Mouse (Mus musculus): ENCODE measurements around the gene Gm8797. TPM values are rescaled to one million over a fixed set of nuclear protein-coding genes. Genes with fewer than 3 reads are reported as not detected.
"Not testable (repeated sequence)": the region's sequence is repeated elsewhere in the genome, so short reads cannot be mapped to it uniquely, and the experiment has no call there.

Gm8797 gene
- 12.2 and 16.5 TPM in 2 replicates for polyA plus RNA-seq (2014; fragmentation: Nextera tagmentation; extraction: Ambion mirVana)

DNA sequence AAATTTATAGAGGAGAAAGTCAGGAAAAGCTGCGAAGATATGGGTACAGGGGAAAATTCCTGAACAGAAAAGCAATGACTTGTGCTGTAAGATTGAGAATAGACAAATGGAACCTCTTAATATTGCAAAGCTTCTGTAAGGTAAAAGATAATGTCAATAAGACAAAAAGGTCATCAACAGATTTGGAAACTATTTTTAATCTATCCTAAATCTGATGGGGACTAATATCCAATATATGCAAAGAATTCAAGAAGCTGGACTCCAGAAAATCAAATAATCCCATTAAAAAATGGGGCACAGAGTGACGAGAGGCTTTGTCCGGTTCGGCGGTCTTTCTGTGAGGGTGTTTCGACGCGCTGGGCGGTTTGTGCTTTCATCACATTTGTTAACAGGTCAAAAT is at the start of gene Gm8797:
TSS of gene Gm8797 (plus strand) at position 301 of the 400 bp plus-strand sequence.
- H3K27ac ChIP-seq (replicated peaks; ENCODE audit: low read depth, low read length); H3K4me3 ChIP-seq (ENCODE audit: low read depth, low read length); H3K9me3 ChIP-seq (ENCODE audit: control insufficient read depth, low read length); H3K27me3 ChIP-seq (replicated peaks; ENCODE audit: control insufficient read depth, insufficient read depth, low read length); H3K36me3 ChIP-seq (ENCODE audit: control insufficient read depth, insufficient read depth, low read length); H3K4me1 ChIP-seq (ENCODE audit: control insufficient read depth, insufficient read depth, low read length); ATAC-seq (ENCODE audit: low read depth); H3K9ac ChIP-seq (ENCODE audit: low read depth, low read length); H3K4me2 ChIP-seq (ENCODE audit: low read depth, low read length); DNase-seq (ENCODE audit: low spot score): not testable (repeated sequence)
- WGBS: 92% methylated on average over 7 of the region's 9 CpGs

- H3K27me3 ChIP-seq (replicated peaks; ENCODE audit: control insufficient read depth, insufficient read depth, low read length): no peaks in the 10 kb centered on the region
- peak; percentile 15 for DNase-seq (ENCODE audit: low spot score)
- ATAC-seq (ENCODE audit: low read depth): no peak
Measured at GRCm38 (mm10) chr3:5714481-5714880, 36.1 kb upstream of the Gm8797 start.

GRCm38 (mm10) chr3:5732931-5733330 is 17.7 kb upstream of the Gm8797 start:
- Histone ChIP-seq H3K9ac (ENCODE audit: low read depth, low read length) (no peak overlapping the region), H3K27ac (replicated peaks; ENCODE audit: low read depth, low read length) (no peak overlapping the region), H3K4me2 (ENCODE audit: low read depth, low read length) (no peak overlapping the region), H3K4me3 (ENCODE audit: low read depth, low read length) (no peak overlapping the region), H3K27me3 (replicated peaks; ENCODE audit: control insufficient read depth, insufficient read depth, low read length) (no peaks in the 10 kb centered on the region), H3K4me1 (ENCODE audit: control insufficient read depth, insufficient read depth, low read length) (no peaks in the 10 kb centered on the region), H3K9me3 (ENCODE audit: control insufficient read depth, low read length) (no peaks in the 10 kb centered on the region), H3K36me3 (ENCODE audit: control insufficient read depth, insufficient read depth, low read length) (no peaks in the 10 kb centered on the region)
- ATAC-seq (ENCODE audit: low read depth): no peak
- no peak for DNase-seq (ENCODE audit: low spot score)

More at GRCm38 (mm10) chr3:5714481-5714880, 36.1 kb upstream of the Gm8797 start:
- H3K9me3 ChIP-seq (ENCODE audit: control insufficient read depth, low read length): no peaks in the 10 kb centered on the region
- no peak overlapping the region for H3K27ac ChIP-seq (replicated peaks; ENCODE audit: low read depth, low read length)
- H3K4me1 ChIP-seq (ENCODE audit: control insufficient read depth, insufficient read depth, low read length): no peaks in the 10 kb centered on the region
- H3K4me2 ChIP-seq (ENCODE audit: low read depth, low read length): no peak overlapping the region
- no peak overlapping the region for H3K9ac ChIP-seq (ENCODE audit: low read depth, low read length)
- H3K4me3 ChIP-seq (ENCODE audit: low read depth, low read length): no peak overlapping the region
- H3K36me3 ChIP-seq (ENCODE audit: control insufficient read depth, insufficient read depth, low read length): no peaks in the 10 kb centered on the region

- no peak overlapping the region for H3K27ac ChIP-seq (replicated peaks; ENCODE audit: low read depth, low read length)
- 37% methylated on average over 3 of the region's 3 CpGs for WGBS
- no peaks in the 10 kb centered on the region for H3K27me3 ChIP-seq (replicated peaks; ENCODE audit: control insufficient read depth, insufficient read depth, low read length)
- H3K9ac ChIP-seq (ENCODE audit: low read depth, low read length): no peak overlapping the region
- H3K9me3 ChIP-seq (ENCODE audit: control insufficient read depth, low read length): no peaks in the 10 kb centered on the region
- no peak overlapping the region for H3K4me2 ChIP-seq (ENCODE audit: low read depth, low read length)
- DNase-seq (ENCODE audit: low spot score) (peak; percentile 88), ATAC-seq (ENCODE audit: low read depth) (peak; percentile 96)
- H3K4me3 ChIP-seq (ENCODE audit: low read depth, low read length): no peak overlapping the region
- no peaks in the 10 kb centered on the region for H3K36me3 ChIP-seq (ENCODE audit: control insufficient read depth, insufficient read depth, low read length)
- H3K4me1 ChIP-seq (ENCODE audit: control insufficient read depth, insufficient read depth, low read length): no peaks in the 10 kb centered on the region
Measured at GRCm38 (mm10) chr3:5754763-5755478, 4.3 kb downstream of the Gm8797 start.

GRCm38 (mm10) chr3:5766256-5766655 is 15.7 kb downstream of the Gm8797 start:
- Histone ChIP-seq H3K4me1 (ENCODE audit: control insufficient read depth, insufficient read depth, low read length) (no peaks in the 10 kb centered on the region), H3K27ac (replicated peaks; ENCODE audit: low read depth, low read length) (no peak overlapping the region), H3K27me3 (replicated peaks; ENCODE audit: control insufficient read depth, insufficient read depth, low read length) (no peaks in the 10 kb centered on the region), H3K4me2 (ENCODE audit: low read depth, low read length) (no peak overlapping the region), H3K36me3 (ENCODE audit: control insufficient read depth, insufficient read depth, low read length) (no peaks in the 10 kb centered on the region), H3K4me3 (ENCODE audit: low read depth, low read length) (no peak overlapping the region), H3K9ac (ENCODE audit: low read depth, low read length) (no peak overlapping the region), H3K9me3 (ENCODE audit: control insufficient read depth, low read length) (no peaks in the 10 kb centered on the region)
- 74% methylated on average over 3 of the region's 3 CpGs for WGBS
- no peak for DNase-seq (ENCODE audit: low spot score)
- ATAC-seq (ENCODE audit: low read depth): no peak

GRCm38 (mm10) chr3:5776894-5777293 is 26.3 kb downstream of the Gm8797 start:
- Histone ChIP-seq H3K27ac (replicated peaks; ENCODE audit: low read depth, low read length) (no peak overlapping the region), H3K4me1 (ENCODE audit: control insufficient read depth, insufficient read depth, low read length) (no peaks in the 10 kb centered on the region), H3K4me2 (ENCODE audit: low read depth, low read length) (no peak overlapping the region), H3K9me3 (ENCODE audit: control insufficient read depth, low read length) (no peaks in the 10 kb centered on the region), H3K27me3 (replicated peaks; ENCODE audit: control insufficient read depth, insufficient read depth, low read length) (no peaks in the 10 kb centered on the region), H3K4me3 (ENCODE audit: low read depth, low read length) (no peak overlapping the region), H3K36me3 (ENCODE audit: control insufficient read depth, insufficient read depth, low read length) (no peaks in the 10 kb centered on the region), H3K9ac (ENCODE audit: low read depth, low read length) (no peak overlapping the region)
- no peak for DNase-seq (ENCODE audit: low spot score)
- WGBS: 93% methylated on average over 2 of the region's 2 CpGs
- ATAC-seq (ENCODE audit: low read depth): no peak
